Mouse (Mus musculus): ENCODE results near the gene Fbxo22.

GRCm38 (mm10) chr9:55213396-55213795 is 4.7 kb downstream of the Fbxo22 start:
- no peak for TF ChIP-seq CTCF (IDR thresholded peaks at IDR 0.05; ENCODE audit: low read depth)
- no peak for TF ChIP-seq EP300 (optimal IDR thresholded peaks at IDR 0.05)
